Mouse (Mus musculus) cerebellum, adult 2 months (tissue): ENCODE measurements at regions not wholly inside any gene's neighbourhood (a gene's known extent, or its start where the extent isn't known, plus 50 kb on each side); places are given as distances from the start of the nearest gene placed in this dataset.

ENCODE experiments used
- CTCF ChIP-seq: fragments of 200-500 bp; IDR thresholded peaks from 2 replicates; pipeline ENCODE4 v1.5.1; 2011; ENCODE audit warnings: low read depth, mild to moderate bottlenecking, control low read depth, low read length, moderate library complexity, borderline replicate concordance; ENCODE audit not compliant: insufficient read depth
- POLR2A ChIP-seq: fragments of 200-500 bp; IDR thresholded peaks from 2 replicates; pipeline ENCODE4 v1.6.1; 2011; ENCODE audit warnings: low read length, control low read depth, borderline replicate concordance; ENCODE audit not compliant: insufficient read depth

- TF ChIP-seq POLR2A, result no peak
- no peak for TF ChIP-seq CTCF
Measured at GRCm38 (mm10) chr1:150174204-150174603, 74.4 kb downstream of the Ptgs2 start.
